Mouse (Mus musculus) stomach, embryonic 14.5 days (tissue): ENCODE measurements around the gene Prdx2. TPM values are rescaled to one million over a fixed set of nuclear protein-coding genes. Genes with fewer than 3 reads are reported as not detected.

Experiments used
- ATAC-seq: fragments of 200-750 bp; cut with Nextera tagmentation; 2 replicates; pipeline ENCODE4 v1.8.0; 2017; ENCODE audit warnings: low read depth, moderate TSS enrichment; ENCODE audit not compliant: insufficient number of reproducible peaks, insufficient read depth, low FRiP score
- H3K27ac ChIP-seq: fragments of 300-500 bp; sonication (generic); 2 replicates; pipeline ENCODE4 v1.5.1; 2014; ENCODE audit warnings: mild to moderate bottlenecking, low read length, moderate library complexity, mixed read lengths
- H3K27me3 ChIP-seq: fragments of 300-500 bp; sonication (generic); 2 replicates; pipeline ENCODE4 v1.6.1; 2014; ENCODE audit warnings: low read length, control low read depth, mixed read lengths; ENCODE audit not compliant: control insufficient read depth, insufficient read depth
- H3K36me3 ChIP-seq: fragments of 300-500 bp; sonication (generic); 2 replicates; pipeline ENCODE4 v1.6.1; 2014; ENCODE audit warnings: mild to moderate bottlenecking, control low read depth, low read length, moderate library complexity, mixed read lengths; ENCODE audit not compliant: control insufficient read depth, insufficient read depth
- H3K4me1 ChIP-seq: fragments of 300-500 bp; sonication (generic); 2 replicates; pipeline ENCODE4 v1.6.1; 2014; ENCODE audit warnings: low read length, control low read depth, mixed read lengths; ENCODE audit not compliant: control insufficient read depth, insufficient read depth
- H3K4me2 ChIP-seq: fragments of 300-500 bp; sonication (generic); replicated peaks from 2 replicates; pipeline ENCODE4 v1.6.1; 2014; ENCODE audit warnings: low read depth, low read length, control low read depth
- H3K4me3 ChIP-seq: fragments of 300-500 bp; sonication (generic); 2 replicates; pipeline ENCODE4 v1.5.1; 2014; ENCODE audit warnings: low read depth, low read length, control low read depth
- H3K9ac ChIP-seq: fragments of 300-500 bp; sonication (generic); replicated peaks from 2 replicates; pipeline ENCODE4 v1.6.1; 2014; ENCODE audit warnings: low read depth, mild to moderate bottlenecking, control low read depth, low read length, moderate library complexity, mixed read lengths
- H3K9me3 ChIP-seq: fragments of 300-500 bp; sonication (generic); 2 replicates; pipeline ENCODE4 v1.6.1; 2016; ENCODE audit warnings: low read depth, low read length, control low read depth; ENCODE audit not compliant: control insufficient read depth
- WGBS: fragments of 180-500 bp; shearing (Covaris S2); extraction: QIAGEN DNeasy Blood & Tissue Kit; methylation state at CpG from one replicate; pipeline ENCODE4 v1.1.7; 2014; 5-methylcytosine and 5-hydroxymethylcytosine counted together
- polyA plus RNA-seq: library from polyadenylated mRNA; unstranded; fragments of >200 nt; fragmentation: Nextera tagmentation; extraction: Ambion mirVana; gene quantifications from 2 replicates; pipeline ENCODE4 v1.2.1, GENCODE M21; 2014

Prdx2 gene
- polyA plus RNA-seq, 1 experiment from 2014 or later: 888 TPM

GRCm38 (mm10) chr8:84945235-84945632 is 24.2 kb upstream of the Prdx2 start:
- no peak for ATAC-seq
- H3K9ac ChIP-seq: no peak overlapping the region
- H3K27me3 ChIP-seq: peaks cover 30% of the 10 kb centered on the region
- no peak overlapping the region for H3K4me3 ChIP-seq
- H3K4me2 ChIP-seq: peak overlapping the region; percentile 64; the same call in 1 of the 2 replicates
- H3K27ac ChIP-seq: no peak overlapping the region
- H3K9me3 ChIP-seq: no peaks in the 10 kb centered on the region
- H3K36me3 ChIP-seq: no peaks in the 10 kb centered on the region
- H3K4me1 ChIP-seq: 0 out of 2 replicates have a peak, but pooled peaks cover 6% of the 10 kb centered on the region
- WGBS: 9% methylated on average over 11 of the region's 11 CpGs

- under 1% methylated on average over 34 of the region's 67 CpGs for WGBS
- H3K4me2 ChIP-seq: peak overlapping the region; percentile 64
- H3K4me1 ChIP-seq: 0 out of 2 replicates have a peak, but pooled peaks cover 6% of the 10 kb centered on the region
- H3K9me3 ChIP-seq: no peaks in the 10 kb centered on the region
- no peaks in the 10 kb centered on the region for H3K36me3 ChIP-seq
- peaks cover 30% of the 10 kb centered on the region for H3K27me3 ChIP-seq
- H3K27ac ChIP-seq: no peak overlapping the region
- H3K4me3 ChIP-seq: peak overlapping the region; percentile 34
- no peak overlapping the region for H3K9ac ChIP-seq
- ATAC-seq: 0 out of 2 replicates have a peak, but pooled peaks have one; percentile 51
Measured at GRCm38 (mm10) chr8:84945633-84946527, 23.5 kb upstream of the Prdx2 start.

GRCm38 (mm10) chr8:84946528-84947240 is 22.7 kb upstream of the Prdx2 start, which contains the start of gene Rtbdn:
Gene Rtbdn, plus strand, starts transcription at chr8:84946991.
- 14% methylated on average over 17 of the region's 17 CpGs for WGBS
- no peak for ATAC-seq
- H3K36me3 ChIP-seq: no peaks in the 10 kb centered on the region
- H3K4me1 ChIP-seq: 0 out of 2 replicates have a peak, but pooled peaks cover 6% of the 10 kb centered on the region
- peak within 1 kb of the TSS; percentile 64 for H3K4me2 ChIP-seq
- no peaks in the 10 kb centered on the region for H3K9me3 ChIP-seq
- H3K4me3 ChIP-seq: peak within 1 kb of the TSS; percentile 34
- H3K9ac ChIP-seq: no peak within 1 kb of the TSS
- H3K27me3 ChIP-seq: peaks cover 30% of the 10 kb centered on the region
- no peak within 1 kb of the TSS for H3K27ac ChIP-seq

DNA sequence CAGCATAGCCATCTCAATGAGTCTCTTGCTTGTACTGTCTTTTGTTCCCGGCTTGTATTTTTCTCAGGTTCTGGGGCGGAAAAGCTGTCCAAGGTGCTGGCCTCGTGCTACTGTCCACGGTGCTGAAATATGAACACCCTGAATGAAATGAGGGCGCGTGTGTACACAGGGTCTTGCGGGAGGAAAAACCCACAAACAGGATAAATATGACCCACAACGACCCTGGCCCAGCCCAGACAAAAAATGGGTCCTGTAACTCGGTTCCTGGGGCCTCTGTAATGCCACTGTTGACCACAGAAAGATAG is 22.2 kb upstream of the Prdx2 start:
- H3K4me3 ChIP-seq: no peak overlapping the region
- 0 out of 2 replicates have a peak, but pooled peaks cover 6% of the 10 kb centered on the region for H3K4me1 ChIP-seq
- no peaks in the 10 kb centered on the region for H3K9me3 ChIP-seq
- no peak overlapping the region for H3K27ac ChIP-seq
- 15% methylated on average over 9 of the region's 9 CpGs for WGBS
- H3K9ac ChIP-seq: no peak overlapping the region
- H3K27me3 ChIP-seq: peaks cover 30% of the 10 kb centered on the region
- 0 out of 2 replicates have a peak, but pooled peaks have one; percentile 48 for ATAC-seq
- H3K4me2 ChIP-seq: no peak overlapping the region
- H3K36me3 ChIP-seq: no peaks in the 10 kb centered on the region

GRCm38 (mm10) chr8:84949753-84950152 is 19.6 kb upstream of the Prdx2 start:
- no peak for ATAC-seq
- Histone ChIP-seq H3K4me1 (0 out of 2 replicates have a peak, but pooled peaks cover 6% of the 10 kb centered on the region), H3K27me3 (peaks cover 24% of the 10 kb centered on the region), H3K9me3 (no peaks in the 10 kb centered on the region), H3K4me3 (no peak overlapping the region), H3K9ac (no peak overlapping the region), H3K27ac (no peak overlapping the region), H3K36me3 (no peaks in the 10 kb centered on the region), H3K4me2 (no peak overlapping the region)
- WGBS: 18% methylated on average over 12 of the region's 12 CpGs

DNA sequence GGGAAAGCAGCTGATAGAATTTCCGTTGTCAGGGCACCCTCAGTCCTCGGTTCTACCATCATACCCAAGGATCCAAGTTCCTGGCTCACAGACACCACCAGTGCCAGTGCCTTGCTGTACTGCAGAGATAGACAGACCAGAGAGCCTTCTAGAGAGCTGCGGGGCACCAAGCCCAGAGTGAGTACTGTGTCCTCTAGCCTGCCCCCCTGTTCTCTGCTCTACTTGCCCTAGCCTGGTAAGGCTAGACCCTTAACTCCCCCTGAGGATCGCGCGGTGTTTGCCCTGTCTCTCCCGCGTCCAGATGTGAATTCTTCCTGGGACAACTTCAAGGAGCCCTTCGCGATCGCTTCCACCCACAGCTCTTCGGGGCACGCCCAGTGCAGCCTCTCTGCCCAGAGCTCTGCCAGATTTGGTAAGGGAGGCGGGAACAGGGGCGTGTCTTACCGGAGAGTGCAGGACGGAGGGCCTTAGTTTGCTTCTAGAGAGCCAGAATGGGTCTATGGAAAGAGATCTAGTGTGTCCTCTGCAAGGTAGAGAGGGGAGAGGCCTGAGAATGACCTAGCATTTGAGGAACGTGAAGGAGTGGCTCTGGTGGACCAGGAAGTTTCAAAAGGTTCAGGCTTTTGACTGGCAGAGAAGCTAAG is 16.7 kb upstream of the Prdx2 start:
- no peaks in the 10 kb centered on the region for H3K27me3 ChIP-seq
- peak; percentile 46; the same call in 1 of the 2 replicates for ATAC-seq
- H3K4me3 ChIP-seq: no peak overlapping the region
- WGBS: 8% methylated on average over 18 of the region's 18 CpGs
- no peaks in the 10 kb centered on the region for H3K9me3 ChIP-seq
- no peak overlapping the region for H3K9ac ChIP-seq
- no peak overlapping the region for H3K27ac ChIP-seq
- H3K4me2 ChIP-seq: no peak overlapping the region; the same call in 1 of the 2 replicates
- no peaks in the 10 kb centered on the region for H3K4me1 ChIP-seq
- peaks cover 3% of the 10 kb centered on the region; the same call in 1 of the 2 replicates for H3K36me3 ChIP-seq

DNA sequence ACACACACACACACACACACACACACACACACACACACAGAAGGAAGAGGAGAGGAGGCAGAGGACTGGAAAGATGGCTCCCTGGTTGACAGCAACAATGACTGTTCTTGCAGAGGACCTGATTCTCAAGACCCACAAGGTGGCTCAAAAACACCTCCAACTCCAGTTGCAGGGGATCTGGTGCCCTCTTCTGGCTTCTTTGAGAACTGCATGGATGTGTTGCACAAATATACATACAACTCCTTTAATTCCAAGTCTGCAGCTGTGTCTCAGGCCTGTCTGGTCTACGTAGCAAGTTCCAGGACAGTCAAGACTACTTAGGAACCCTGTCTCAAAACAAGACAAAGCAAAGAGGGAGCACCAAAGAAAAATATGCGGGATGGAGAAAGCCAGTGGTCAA is 12.6 kb upstream of the Prdx2 start:
- no peak for ATAC-seq
- Histone ChIP-seq H3K9me3 (no peaks in the 10 kb centered on the region), H3K36me3 (peaks cover 8% of the 10 kb centered on the region; the same call in 1 of the 2 replicates), H3K27ac (no peak overlapping the region), H3K4me2 (no peak overlapping the region), H3K4me3 (no peak overlapping the region), H3K9ac (no peak overlapping the region), H3K4me1 (no peaks in the 10 kb centered on the region), H3K27me3 (no peaks in the 10 kb centered on the region)
- 50% methylated on average over 2 of the region's 2 CpGs for WGBS

DNA sequence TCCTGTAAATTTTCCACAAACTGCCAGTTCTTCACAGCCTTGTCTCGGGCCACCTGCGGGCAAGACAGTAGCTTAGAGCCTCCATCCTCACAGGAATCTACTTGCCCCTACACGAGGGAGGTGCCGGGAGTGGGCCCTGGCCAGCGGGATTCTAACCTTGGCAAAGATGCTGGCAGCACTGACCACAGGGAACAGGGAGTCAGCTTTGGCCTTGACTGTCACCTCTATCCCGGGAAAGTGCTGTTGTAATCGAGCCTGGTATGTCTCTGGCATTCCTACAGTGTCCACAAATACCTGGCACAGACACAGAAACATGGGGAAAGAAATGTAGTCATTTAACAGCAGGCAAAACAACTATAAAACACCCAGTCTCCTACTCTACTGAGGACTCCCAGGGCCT is 9.6 kb upstream of the Prdx2 start:
- ATAC-seq: no peak
- peaks cover 8% of the 10 kb centered on the region; the same call in 1 of the 2 replicates for H3K36me3 ChIP-seq

More for the DNA sequence above, 9.6 kb upstream of the Prdx2 start:
- WGBS: 94% methylated on average over 7 of the region's 7 CpGs
- Histone ChIP-seq H3K4me2 (no peak overlapping the region), H3K9me3 (no peaks in the 10 kb centered on the region), H3K4me1 (no peaks in the 10 kb centered on the region), H3K9ac (no peak overlapping the region), H3K27me3 (no peaks in the 10 kb centered on the region), H3K27ac (no peak overlapping the region), H3K4me3 (no peak overlapping the region)
